Mouse (Mus musculus) skeletal muscle tissue, adult 2 months (tissue): ENCODE measurements around the gene Slc13a4.

ENCODE experiments used
- DNase-seq: peaks from one replicate; pipeline ENCODE4 v3.0.0-alpha.2; 2012; ENCODE audit warnings: low read depth, low spot score

Gene Slc13a4

DNA sequence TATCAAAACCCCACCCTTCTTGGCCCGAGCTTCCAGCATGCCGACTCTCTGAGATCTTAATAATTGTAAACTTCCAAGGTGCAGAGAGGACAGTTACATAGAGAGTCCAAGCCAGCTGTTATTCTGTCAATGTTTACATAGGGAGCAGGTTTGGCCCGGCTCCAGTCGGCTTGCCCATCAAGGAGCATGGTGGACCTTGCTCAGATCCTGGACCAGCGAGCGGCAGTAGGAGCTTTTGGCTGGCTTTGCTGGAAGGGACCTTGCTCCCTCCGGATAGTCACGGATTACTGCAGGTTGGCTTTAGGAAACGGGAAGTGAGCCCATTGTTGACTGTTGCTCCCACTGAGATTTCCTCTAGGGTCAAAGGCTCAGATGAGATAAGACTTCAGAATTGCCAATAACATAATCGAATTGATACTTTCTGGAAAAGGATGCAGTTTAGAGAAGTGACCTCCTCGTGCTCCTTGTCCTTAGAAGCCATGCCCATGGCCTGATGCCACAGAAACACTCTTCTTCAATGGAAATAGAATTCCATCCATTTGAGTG is 4.5 kb downstream of the Slc13a4 start:
- DNase-seq = peak; percentile 16

DNA sequence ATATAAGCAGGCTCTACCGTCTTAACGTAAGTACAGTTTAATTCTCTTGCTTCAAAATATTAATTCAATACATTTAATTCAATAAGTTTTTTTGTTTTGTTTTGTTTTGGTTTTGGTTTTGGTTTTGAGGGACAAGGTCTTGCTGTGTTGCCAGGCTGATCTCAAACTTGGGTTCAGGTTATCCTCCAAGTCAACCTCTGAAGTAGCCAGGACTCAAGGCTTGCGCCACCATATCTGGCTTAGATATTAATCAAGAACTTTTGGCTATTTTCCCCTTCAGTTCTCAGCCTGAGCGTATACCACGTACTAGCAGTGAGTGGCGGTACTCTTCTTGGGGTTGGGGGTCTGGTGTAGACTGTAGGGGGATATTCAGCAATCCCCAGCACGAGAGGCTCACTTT is 5.3 kb downstream of the Slc13a4 start:
- DNase-seq = no peak

DNA sequence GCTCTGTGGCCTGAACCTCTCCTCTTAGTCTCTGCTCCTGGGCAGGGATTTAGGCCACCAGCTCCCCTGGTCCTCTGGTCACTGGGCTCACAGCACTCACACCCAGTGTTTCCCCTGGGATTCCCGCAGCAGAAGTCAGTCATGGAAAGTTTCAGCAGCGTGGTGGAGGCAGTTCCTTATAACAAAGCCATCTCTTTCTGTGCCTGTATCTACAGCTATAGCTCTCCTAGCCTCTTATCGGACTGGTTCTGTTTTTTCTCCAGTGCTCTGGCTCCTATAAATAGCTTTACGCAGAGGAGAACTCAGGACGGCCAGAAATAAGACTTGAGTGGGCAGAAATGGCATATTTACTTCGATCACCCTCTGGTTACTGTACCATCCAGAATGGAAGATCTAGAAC is 9.6 kb downstream of the Slc13a4 start:
- DNase-seq = no peak

DNA sequence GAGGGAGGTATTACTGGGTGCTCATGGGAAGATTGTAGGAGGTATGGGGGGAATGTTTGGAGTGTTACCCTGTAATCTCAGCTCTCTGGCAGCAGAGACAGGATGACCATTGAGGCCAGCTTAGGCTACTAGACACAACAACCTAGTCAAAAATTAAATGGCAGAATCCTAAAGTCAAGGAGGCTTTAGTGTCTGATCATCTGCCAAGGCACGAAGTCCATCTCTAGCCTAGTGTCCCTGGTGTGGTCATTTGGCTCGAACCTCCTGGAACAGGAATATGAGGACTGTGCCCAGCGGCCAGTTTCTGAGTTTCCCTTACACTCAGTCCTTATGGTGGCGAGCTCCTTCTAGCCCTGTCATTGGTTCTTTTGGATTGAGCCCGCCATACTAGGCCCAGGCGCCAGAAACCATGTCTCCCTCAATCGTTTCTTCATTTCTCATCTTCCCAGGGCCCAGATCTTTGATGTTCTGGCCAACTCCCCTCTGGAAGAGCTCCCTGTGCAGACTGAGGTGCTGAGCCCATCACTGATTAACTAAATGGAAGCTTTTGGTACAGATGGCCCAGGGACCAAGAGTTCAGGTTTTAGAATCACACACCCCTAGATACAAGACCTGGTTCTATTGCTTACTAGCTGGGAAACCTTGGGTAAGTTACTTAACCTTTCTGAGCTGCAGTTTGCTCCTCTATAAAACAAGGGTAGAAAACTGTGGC is 10.3 kb downstream of the Slc13a4 start:
- DNase-seq = no peak

DNA sequence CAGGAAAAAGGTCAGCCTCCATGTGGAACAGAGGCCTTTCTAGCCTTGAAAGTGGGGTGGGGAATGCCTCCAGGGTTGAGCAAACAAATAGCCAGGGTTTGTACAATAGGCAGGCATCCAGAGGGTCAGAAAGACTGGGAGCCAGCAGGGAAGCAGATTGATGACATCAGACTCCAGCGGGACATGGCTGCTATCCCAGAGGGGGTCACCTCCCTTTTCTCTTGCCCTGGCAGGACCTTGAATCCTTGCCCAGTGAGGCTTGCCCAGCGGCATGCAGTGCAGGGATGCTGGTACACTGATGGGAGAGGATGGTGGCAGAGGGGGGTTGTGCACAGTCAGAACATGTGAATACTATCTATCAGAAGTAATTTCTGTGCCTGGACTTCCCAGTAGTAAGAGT is 10.9 kb downstream of the Slc13a4 start:
- peak; percentile 25 for DNase-seq

DNA sequence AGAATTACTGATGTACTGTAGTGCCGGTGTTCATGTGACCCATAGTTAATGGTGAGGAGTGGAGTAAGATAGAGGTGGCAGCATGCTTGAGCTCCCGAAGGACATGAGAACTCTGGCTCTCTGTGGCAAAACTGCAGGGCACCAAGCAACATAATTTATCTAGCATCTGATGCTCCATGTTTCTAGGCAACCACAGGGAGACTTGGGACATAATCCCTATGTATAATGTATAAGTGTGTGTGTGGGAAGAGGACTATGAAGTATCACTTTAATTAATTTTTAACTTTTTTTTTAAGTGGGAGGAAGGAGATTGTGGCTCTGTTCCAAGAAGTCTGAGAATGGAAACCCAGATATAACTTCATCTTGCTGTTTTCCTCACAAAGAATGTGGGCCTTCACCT is 13.0 kb downstream of the Slc13a4 start:
- DNase-seq = no peak

DNA sequence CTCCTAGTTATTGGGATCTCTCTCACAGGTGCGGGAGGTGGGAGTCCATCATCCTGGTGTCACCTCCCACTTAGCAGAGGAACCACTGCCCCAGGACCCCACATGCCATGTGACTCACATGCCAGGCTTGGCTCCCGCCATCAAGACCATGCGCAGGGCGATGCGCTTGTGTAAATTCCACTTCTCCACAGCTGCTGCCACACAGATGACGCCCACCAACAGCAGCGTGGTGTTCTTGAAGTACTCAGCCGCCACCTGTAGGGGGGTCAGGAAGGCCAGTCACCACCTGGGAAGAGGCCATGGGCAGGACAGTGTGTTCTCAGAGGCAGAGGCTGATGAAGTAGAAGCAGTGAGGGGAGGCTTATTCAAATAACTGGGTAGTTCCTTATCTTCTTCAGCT is 18.3 kb downstream of the Slc13a4 start:
- DNase-seq = no peak

DNA sequence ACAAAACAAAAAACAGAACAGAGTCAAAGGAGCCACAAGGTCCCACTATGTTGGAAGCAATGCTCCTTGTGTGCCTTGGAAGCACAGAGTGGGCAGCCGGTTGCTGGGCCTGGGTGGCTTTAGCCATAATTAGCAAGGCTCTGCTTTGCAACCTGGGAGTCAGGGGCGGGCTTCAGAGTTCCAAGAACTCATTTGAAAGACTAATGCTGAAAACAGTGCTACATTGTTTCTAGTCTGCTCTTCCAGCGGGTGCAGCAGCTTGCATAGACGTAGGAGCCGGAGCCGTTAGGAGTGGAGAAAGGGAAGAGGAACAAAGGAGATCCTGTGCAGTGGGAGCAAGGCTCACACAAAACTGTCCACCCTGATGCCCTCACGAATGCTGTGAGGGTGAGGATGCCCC is 19.0 kb downstream of the Slc13a4 start:
- no peak for DNase-seq

DNA sequence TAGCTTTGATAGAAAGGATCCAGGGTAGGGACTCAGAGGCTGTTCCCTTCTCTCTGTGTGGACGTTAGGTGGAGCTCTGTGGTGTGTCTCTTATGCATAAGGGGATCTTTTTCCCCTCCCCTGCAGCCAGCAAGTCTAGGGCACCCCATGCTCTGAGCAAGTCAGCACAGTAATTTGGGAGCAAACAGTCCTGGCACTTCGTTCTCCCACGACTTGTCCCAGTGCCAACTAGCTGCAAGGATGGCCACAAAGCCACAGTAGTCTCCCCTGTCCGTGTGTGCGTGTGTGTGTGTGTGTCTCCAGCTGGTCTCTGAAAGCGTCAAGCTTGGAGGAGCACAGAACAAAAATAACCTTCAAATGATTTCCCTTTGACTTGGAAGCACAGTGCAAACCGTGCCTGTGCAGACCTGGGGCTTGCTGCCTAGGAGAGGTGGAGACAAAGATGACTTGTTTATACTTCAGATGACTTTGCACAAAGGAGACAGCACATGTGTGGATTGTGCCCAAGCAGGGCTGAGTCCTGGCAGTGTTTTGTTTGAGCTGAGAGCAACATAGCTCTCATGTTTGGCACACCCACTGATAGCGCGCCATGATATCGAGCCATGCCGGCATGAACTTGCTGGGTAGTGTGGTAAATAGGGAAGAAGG is 19.7 kb downstream of the Slc13a4 start:
- DNase-seq = peak; percentile 20

DNA sequence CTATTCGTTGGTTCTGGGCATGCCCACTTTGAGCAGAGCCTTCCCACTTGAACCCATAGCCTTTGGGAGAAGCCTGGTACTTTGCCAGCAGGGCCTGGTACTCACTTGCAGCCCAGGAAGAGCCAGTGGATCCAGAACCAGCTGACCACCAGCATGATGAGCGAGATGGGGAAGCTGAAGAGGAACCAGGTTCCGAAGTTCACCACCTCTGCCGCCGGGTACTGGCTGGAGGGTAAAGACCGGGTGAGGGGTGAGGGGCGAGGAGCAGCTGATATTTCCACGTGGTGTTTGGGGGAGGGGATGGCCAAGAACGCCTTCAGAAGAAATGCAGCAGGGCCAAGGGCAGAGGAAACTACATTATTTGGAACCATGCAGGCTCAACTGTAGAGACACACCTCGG is 28.6 kb downstream of the Slc13a4 start:
- DNase-seq = no peak

DNA sequence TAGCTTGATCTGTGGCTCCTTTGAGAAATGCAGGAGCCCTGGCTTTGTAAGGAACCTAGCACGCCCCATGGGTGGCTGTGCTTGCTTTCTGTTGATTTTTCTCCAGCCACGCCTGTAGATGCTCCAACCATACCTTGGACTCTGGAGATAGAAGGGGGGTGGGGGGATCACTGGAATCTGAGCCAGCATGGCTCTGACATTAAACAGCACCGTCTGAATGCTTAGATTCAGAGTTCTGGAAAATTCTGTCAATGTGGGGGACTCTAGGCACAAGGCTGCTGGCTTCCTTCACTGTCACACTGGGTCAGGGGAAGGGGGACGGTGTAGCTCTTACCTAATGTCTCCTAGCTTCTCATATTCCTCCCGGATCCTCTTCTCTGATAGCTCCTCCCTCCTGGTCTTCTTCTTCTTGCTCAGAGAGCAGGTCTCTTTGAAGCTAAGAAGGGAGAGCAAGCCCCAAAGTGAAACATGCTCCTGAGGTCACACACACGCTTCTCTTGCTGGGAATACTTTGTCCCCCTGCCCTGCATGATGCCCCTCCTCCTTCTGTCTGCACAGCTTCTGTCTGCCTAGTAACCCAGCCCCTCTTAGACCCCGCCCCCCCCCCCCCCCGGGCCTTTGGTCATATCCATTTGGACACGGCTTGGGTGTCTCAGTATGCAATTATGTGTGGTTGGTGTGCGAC is 29.9 kb downstream of the Slc13a4 start:
- no peak for DNase-seq

DNA sequence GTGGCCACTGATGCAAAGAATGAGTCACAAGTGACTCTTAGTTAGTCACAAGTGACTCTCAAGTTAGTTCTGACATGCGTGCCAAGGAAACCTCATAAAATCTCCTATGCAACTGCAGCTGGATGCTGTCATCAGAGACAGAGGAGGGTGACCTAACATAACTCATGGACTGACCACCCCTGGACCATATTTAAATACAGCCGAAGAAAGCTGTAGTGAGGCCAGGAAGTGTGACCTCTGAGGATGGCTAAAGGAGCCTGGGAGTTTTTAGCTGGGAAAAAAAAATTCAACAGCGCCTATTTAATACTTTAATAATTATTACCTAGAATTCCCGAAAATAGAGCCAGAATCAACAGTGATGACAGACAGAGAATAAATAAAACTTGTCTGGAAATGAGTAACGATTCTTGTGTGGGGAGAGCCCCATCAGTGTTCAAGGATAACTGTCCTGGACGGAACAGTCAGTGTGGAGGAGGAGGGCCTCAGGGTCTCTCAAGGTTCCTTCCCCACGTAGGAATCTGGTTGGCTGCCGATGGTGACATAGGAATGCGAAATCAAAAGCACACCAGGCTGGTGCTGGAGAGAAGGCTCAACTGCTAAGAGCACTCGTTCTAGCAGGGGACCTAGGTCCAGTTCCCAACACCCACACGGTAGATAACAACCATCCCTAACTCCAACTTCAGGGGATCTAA is 34.4 kb downstream of the Slc13a4 start:
- DNase-seq = no peak

DNA sequence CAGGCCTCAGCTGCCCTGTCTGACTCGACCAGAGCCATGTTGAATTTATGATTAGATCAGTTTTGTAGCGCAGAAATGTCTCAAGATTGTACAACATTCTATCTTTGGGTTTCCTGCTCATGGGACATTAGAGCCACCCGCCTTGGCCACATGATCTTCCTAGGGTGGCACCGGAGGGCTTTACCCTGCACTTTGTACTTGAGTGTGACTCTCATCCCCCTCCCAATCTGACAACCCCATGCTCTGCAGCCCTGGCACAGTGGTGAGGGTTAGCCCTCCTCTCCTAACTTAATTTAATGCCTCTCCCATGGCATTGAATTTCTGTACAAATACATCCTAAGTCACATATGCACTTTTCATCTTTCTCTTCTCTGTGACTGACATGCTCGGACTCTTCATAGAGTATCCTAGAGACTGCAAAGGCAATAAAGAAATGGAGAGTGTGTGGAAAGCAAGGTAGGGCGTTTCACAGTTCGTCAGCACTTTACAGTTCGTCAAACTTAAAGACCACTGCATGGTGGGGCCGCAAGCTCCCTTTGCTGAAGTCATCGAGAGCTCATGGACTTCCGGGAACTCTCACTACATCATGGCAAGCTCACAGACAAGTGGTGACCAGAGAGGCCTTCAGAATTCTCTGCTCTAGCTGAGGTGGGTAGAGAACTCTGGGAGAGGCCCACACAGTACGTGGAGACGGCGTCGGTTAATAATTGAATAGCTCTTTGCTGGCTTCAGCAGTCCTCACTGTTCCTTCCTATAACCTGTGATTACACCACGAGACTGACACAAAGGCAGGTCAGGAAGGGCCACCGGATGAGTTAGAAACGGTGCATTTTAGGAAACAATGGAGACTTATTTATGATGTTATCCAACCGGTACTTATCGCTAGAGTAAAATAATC is 35.8 kb downstream of the Slc13a4 start:
- no peak for DNase-seq

DNA sequence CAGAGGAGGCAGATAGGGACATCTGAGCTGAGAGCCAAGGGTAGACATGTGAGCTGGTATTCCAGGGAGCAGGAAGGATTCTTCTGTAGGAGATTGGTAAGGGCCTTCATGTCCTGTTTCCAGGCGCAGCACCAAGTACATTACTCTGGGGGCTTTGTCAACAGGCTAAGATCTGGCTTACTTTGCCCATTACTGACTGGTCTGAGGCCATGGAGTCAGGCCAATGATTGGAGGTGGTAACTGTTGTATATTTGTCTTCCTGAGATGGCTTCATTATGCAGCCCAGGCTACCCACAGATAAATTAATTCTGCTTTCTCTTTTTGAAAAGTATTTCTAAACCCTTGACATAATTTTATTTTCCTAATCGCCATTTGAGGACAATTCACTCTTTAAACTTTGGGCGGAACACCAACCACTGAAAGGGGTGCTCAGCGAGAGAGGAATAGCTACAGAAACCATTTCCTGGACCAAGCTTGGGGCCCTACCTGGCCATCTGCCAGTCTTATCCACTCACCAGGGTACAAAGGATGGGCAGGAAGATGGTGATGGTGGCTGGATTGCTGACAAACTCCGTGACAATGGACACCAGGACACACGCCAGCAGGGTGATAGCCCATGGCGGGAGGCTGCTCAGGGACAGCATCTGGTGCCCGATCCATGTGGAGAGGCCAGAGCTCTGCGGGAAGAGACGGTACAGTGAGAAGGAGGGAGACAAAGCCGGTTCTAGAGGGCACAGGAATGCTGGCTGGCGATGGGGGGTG is 36.7 kb downstream of the Slc13a4 start:
- no peak for DNase-seq

DNA sequence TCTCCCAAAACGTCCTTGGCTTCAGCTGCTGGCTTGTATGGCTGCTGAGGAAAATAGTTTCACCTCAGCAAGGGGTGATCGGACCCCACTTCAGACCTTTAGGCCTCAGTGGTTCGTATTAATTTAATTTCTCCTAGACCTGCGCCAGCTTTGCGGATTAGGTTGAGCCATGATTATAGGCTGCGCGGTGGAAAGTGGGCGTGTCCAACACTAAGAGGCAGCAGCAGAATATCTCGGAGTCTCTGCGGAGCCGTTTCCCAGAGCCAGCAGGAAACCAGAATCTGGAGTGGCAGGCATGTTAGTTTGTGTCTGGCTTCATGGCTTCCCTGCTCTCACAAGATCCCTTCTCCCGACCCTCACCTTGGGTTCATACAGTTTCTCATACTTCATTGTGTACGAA is 38.3 kb downstream of the Slc13a4 start:
- DNase-seq = no peak

DNA sequence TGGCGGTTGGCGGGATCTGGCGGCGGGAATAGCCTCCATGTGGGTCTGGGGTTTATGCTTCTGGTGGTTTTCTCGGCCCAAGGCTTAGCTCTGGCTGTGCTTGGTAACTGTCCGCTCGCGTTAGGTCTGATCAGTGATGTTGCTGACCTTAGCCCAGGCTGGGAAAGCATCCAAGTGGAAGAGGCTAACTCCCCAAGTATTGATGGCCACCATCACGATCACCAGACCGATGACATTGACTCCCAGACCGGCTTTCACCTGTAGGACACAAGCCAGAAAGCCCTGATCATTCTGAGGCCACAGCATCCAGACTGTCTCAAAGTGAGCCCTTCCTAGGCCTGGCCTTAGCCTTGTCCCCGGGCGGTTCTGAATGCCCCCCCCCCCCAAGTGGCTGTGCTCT is 39.2 kb downstream of the Slc13a4 start:
- no peak for DNase-seq

DNA sequence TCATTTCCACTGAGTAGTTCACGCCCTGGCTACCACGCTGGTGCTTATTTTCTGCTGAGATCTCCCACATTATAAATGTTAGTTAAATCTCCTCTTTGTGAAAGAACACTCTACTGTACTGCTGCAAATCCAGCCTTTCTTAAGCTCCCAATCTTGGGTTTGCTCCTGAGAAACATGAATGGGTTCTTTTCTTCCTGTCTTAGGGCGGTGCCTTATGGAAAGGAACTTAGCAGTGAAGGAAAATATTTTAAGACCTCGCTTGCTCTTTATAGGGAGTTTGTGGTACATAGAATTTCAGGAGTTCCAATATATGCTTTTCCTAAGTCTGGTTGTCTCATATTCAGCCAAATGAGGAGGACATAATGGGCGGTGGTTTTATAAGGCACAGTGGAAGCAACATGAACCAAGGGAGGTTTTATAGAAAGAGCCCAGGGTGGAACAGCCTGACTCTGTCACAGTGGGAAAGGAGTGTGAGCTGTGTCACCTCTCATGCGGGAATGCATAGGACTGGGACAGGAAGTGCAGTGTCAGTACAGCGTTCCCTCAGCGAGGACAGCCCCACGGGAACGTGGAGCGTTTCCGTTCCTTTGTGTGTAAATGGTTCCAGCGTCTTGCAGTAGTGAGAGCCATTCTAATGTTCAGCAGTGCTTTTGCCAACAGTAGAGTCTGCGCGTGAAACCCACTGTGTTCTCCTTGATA is 42.2 kb downstream of the Slc13a4 start:
- DNase-seq = no peak

DNA sequence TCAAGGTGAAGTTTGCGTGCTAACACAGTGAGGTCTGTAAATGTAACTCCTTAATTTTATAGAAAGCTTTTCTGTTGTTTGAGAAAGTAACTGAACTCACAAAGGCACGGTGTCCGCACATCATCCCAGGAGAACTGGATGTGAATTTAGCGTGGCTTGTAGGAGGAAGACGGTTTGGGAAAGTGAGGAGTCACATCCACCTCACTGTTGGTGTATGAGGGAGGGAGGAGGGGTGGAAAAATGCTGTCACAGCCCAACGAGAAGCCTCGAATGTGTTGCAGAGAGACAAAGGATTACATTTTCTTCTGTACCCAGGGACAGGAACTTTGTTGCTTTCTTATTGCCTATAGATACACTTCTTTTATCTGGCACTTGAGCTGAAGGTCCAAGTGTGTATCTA is 47.4 kb downstream of the Slc13a4 start:
- no peak for DNase-seq

DNA sequence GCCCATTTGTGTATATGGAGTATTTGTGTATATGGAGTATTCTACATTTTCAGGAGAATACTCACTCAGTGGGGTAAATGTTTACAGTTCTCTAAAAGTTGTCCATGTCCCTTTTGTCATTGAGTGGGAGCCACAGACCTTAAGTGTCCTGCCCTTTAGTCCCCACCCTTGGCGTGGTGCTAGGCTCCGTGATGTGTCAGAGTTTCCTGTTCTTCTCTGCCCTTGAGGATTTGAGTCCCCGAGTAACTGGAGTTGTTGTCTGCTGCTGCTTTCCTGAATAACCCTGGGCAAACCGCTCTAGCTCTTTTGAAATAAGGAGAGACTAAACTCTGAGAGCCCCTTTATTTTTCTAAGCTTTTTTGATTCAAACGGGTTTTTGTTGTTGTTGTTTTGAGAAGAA is 48.4 kb downstream of the Slc13a4 start:
- peak; percentile 34 for DNase-seq

DNA sequence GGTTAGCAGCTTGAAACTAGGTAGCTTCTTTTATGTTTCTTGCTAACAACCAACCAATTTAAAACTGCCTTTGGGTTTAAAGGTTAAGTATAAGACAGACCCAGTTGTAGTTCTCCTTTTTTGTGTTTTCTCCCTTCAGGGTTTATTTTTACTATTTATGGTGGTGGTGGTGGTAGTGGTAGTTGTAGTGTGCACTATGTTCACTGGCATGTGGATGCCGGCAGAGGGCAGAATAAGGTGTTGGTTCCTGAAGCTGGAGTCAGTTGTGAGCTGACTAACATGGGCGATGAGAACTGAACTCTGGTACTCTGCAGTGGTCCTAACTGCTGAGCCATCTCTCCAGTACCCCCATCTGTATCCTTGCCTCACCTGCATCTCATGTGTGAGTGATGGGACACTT is 49.0 kb downstream of the Slc13a4 start:
- no peak for DNase-seq
